Mouse (Mus musculus): ENCODE measurements around the gene Dcaf10. TPM values are rescaled to one million over a fixed set of nuclear protein-coding genes. Genes with fewer than 3 reads are reported as not detected.

The Dcaf10 gene
- total RNA-seq, 2 experiments from 2014 or later, result 24.1 to 25.8 TPM

GRCm38 (mm10) chr4:45418229-45418950 lies 76.5 kb downstream of the Dcaf10 start:
- DNase-seq (ENCODE audit: low spot score in 2 of 2), result peak; percentile 79 to 80

- DNase-seq (ENCODE audit: low spot score in 2 of 2), result no peak
These were observed 77.2 kb downstream of the Dcaf10 start for GRCm38 (mm10) chr4:45419051-45419450.

GRCm38 (mm10) chr4:45420733-45421132 lies 78.8 kb downstream of the Dcaf10 start:
- DNase-seq (ENCODE audit: low spot score in 2 of 2), result no peak

- no peak for DNase-seq (ENCODE audit: low spot score in 2 of 2)
These were observed 79.8 kb downstream of the Dcaf10 start for GRCm38 (mm10) chr4:45421519-45422260.

GRCm38 (mm10) chr4:45422640-45423039 lies 80.7 kb downstream of the Dcaf10 start:
- DNase-seq (ENCODE audit: low spot score in 2 of 2), result no peak

- DNase-seq (ENCODE audit: low spot score in 2 of 2), result no peak
These were observed 81.5 kb downstream of the Dcaf10 start for GRCm38 (mm10) chr4:45423406-45423805.

- DNase-seq (ENCODE audit: low spot score in 2 of 2), result peak in 1 of 2 experiments; percentile 47
These were observed 85.0 kb downstream of the Dcaf10 start for GRCm38 (mm10) chr4:45426724-45427457.

Small RNA genes within 50 kb of the gene (microRNA-seq; reads per million reads assigned to microRNA genes)
- 0 reads per million in 2 experiments for gene Gm25692

Other genes starting within 250 kb of the Dcaf10 start
- 10 to 100 TPM; 61.4 to 69.8 TPM for gene Tomm5, start 234.0 kb upstream of the Dcaf10 start, total RNA-seq (2021)
- gene Frmpd1, start 157.2 kb upstream of the Dcaf10 start, total RNA-seq (2021), result 10 to 100 TPM; 18.4 to 19.5 TPM
- gene Trmt10b, start 45.0 kb upstream of the Dcaf10 start, total RNA-seq (2021), result 10 to 100 TPM; 13.3 to 14.4 TPM
- 10 to 100 TPM; 14.9 to 15.4 TPM for gene Exosc3, start 631 bp downstream of the Dcaf10 start, total RNA-seq (2021)
- gene Slc25a51, start 66.7 kb downstream of the Dcaf10 start, total RNA-seq (2021), result 100 to 1,000 TPM; 104 to 118 TPM
- gene Shb, start 190.4 kb downstream of the Dcaf10 start, total RNA-seq (2021), result 10 to 100 TPM; 27.0 to 29.0 TPM